Mouse (Mus musculus) small intestine, adult 2 months (tissue): ENCODE data around the gene Sema4d.
"Not testable (repeated sequence)": the region's sequence is repeated elsewhere in the genome, so short reads cannot be mapped to it uniquely, and the experiment has no call there.

Experiments
- CTCF ChIP-seq: fragments of 200-500 bp; IDR thresholded peaks from 2 replicates; pipeline ENCODE4 v1.5.1; 2012; ENCODE audit warnings: low read depth, mild to moderate bottlenecking, control low read depth, inconsistent platforms, low read length, moderate library complexity, mixed read lengths; ENCODE audit not compliant: insufficient replicate concordance, insufficient read length; ENCODE audit errors: extremely low read depth
- POLR2A ChIP-seq: fragments of 200-500 bp; IDR thresholded peaks from 2 replicates; pipeline ENCODE4 v1.6.1; 2012; ENCODE audit warnings: low read depth, mild to moderate bottlenecking, control low read depth, inconsistent platforms, low read length, moderate library complexity

DNA sequence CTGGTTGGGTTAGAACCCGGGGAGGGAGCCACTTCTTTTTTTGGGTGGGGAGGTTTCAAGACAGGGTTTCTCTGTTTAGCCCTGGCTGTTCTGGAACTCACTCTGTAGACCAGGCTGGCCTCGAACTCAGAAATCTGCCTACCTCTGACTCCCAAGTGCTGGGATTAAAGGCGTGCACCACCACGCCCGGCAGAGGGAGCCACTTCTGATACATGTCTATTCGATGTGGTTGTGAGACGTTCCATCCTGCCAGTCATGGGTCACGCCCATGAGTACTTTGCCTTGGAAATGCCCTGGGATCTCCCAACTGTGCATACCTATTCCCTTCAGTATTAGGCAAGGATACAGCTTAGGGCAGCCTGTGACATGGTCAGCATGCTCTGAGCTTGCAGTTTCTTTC lies 40.5 kb upstream of the Sema4d start:
- TF ChIP-seq POLR2A: not testable (repeated sequence)
- peak; percentile 32; the same call in 1 of the 2 replicates for TF ChIP-seq CTCF
